19 mouse cellular contexts compared by ENCODE assay signal in the genomic region with DNA sequence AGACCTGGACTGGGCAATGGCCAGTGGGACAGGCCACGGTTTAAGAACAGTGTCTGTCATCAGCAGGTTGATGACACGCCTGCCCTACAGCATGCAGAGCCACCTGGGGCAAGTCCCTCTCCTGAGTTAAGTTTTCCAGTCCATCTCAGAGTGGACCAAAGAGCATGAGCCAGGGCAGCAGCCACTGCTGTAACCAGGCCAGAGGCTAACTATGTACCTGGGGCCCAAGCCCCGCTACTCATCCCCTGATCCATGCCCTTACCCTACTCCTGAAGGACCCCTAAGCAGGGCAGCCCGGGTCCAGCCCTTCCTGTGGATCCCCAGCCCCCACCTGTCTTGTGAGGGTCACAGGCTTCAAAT. TPM values are rescaled to one million over a fixed set of nuclear protein-coding genes. Genes with fewer than 3 reads are reported as not detected.
"Had no signal": no experiment of that assay in that cellular context is flagged by ENCODE, and none has a peak within 500 bp of the region (broad histone marks: within the 10 kb centered on the region; RNA-seq: fewer than 3 reads in every experiment).

No protein-coding gene starts in this region.

- H3K4me3 ChIP-seq: limb, embryonic 15.5 days; liver, embryonic 12.5 days; midbrain, embryonic 13.5 days had no signal

- H3K9ac ChIP-seq: limb, embryonic 15.5 days; liver, embryonic 12.5 days; lung, embryonic 14.5 days; midbrain, embryonic 13.5 days had no signal

- H3K27ac ChIP-seq: kidney, postnatal 0 days; limb, embryonic 15.5 days; liver, embryonic 12.5 days; midbrain, embryonic 13.5 days had no signal

- H3K36me3 ChIP-seq: limb, embryonic 15.5 days; liver, embryonic 12.5 days; midbrain, embryonic 13.5 days had no signal

- H3K9me3 ChIP-seq: limb, embryonic 15.5 days; liver, embryonic 12.5 days; megakaryocyte, embryonic 14.5 days; midbrain, embryonic 13.5 days had no signal

- ATAC-seq: liver, embryonic 12.5 days; midbrain, embryonic 13.5 days had no signal

- H3K4me2 ChIP-seq: limb, embryonic 15.5 days; liver, embryonic 12.5 days; lung, embryonic 14.5 days; midbrain, embryonic 13.5 days had no signal

- H3K4me1 ChIP-seq: liver, embryonic 12.5 days had no signal

- DNase-seq: kidney, adult 9 months; kidney, postnatal 36 days; layer of hippocampus, adult 9-11 months; lung, embryonic 14.5 days; lung, postnatal 10 days; lung, postnatal 4 days; right cerebral cortex, postnatal 25 days; thymus, postnatal 36 days had no signal

RNA-seq across cellular contexts. Expression of a gene that starts 8.5 kb away (rescaled TPM):
- polyA plus RNA-seq: liver, embryonic 16.5 days; small intestine, adult 2 months had no signal

RNA-seq across cellular contexts. Expression of a gene that starts 15.4 kb away (rescaled TPM):
- polyA plus RNA-seq: kidney, postnatal 0 days; limb, embryonic 11.5 days; limb, embryonic 15.5 days; liver, embryonic 12.5 days; liver, embryonic 16.5 days; lung, embryonic 14.5 days; neural tube, embryonic 14.5 days; small intestine, adult 2 months; stomach, embryonic 16.5 days; thymus, postnatal 0 days had no signal

RNA-seq across cellular contexts. Expression of a gene that starts 15.8 kb away (rescaled TPM):
- polyA plus RNA-seq: lung, embryonic 14.5 days had no signal

RNA-seq across cellular contexts. Expression of a gene that starts 16.8 kb away (rescaled TPM):
- polyA plus RNA-seq: kidney, postnatal 0 days; limb, embryonic 11.5 days; limb, embryonic 15.5 days; liver, embryonic 12.5 days; liver, embryonic 16.5 days; lung, embryonic 14.5 days; midbrain, embryonic 13.5 days; neural tube, embryonic 14.5 days; small intestine, adult 2 months; stomach, embryonic 16.5 days; thymus, postnatal 0 days had no signal
